30 mouse cellular contexts compared by ENCODE assay signal in genomic region chr4:83391956-83392355, GRCm38 (mm10). TPM values are rescaled to one million over a fixed set of nuclear protein-coding genes. Genes with fewer than 3 reads are reported as not detected.
DNase-seq lines count a peak whose midpoint lies in the region; ATAC-seq lines count a peak whose summit lies in the region.
"Had no signal": no experiment of that assay in that cellular context is flagged by ENCODE, and none has a peak within 500 bp of the region (broad histone marks: within the 10 kb centered on the region; RNA-seq: fewer than 3 reads in every experiment).

No protein-coding gene starts in this region.

- no peak overlapping the region for H3K27ac ChIP-seq in midbrain, embryonic 11.5 days (ENCODE audit: low read depth, low read length)
- H3K27ac ChIP-seq in midbrain, embryonic 14.5 days (replicated peaks; ENCODE audit: low read depth, low read length), result no peak overlapping the region
- H3K27ac ChIP-seq: forebrain, embryonic 15.5 days; gastrocnemius, adult 2 months; heart, adult 2 months; heart, embryonic 13.5 days; hindbrain, embryonic 15.5 days; layer of hippocampus, adult 2 months; limb, embryonic 15.5 days; liver, embryonic 13.5 days; macrophage; midbrain, embryonic 15.5 days; neural tube, embryonic 13.5 days; stomach, postnatal 0 days had no signal

- no peaks in the 10 kb centered on the region for H3K4me1 ChIP-seq in midbrain, embryonic 11.5 days (ENCODE audit: control insufficient read depth, insufficient read depth, low read length)
- no peaks in the 10 kb centered on the region for H3K4me1 ChIP-seq in midbrain, embryonic 14.5 days (ENCODE audit: control insufficient read depth, insufficient read depth, low read length)
- H3K4me1 ChIP-seq: heart, embryonic 13.5 days; hindbrain, embryonic 15.5 days; limb, embryonic 15.5 days; liver, embryonic 13.5 days; midbrain, embryonic 15.5 days had no signal

- no peak overlapping the region for H3K4me2 ChIP-seq in midbrain, embryonic 11.5 days
- no peak overlapping the region for H3K4me2 ChIP-seq in midbrain, embryonic 14.5 days (ENCODE audit: low read length)
- H3K4me2 ChIP-seq: forebrain, embryonic 15.5 days; heart, embryonic 13.5 days; hindbrain, embryonic 15.5 days; limb, embryonic 15.5 days; liver, embryonic 13.5 days; midbrain, embryonic 15.5 days; neural tube, embryonic 13.5 days had no signal

- no peaks in the 10 kb centered on the region for H3K9me3 ChIP-seq in midbrain, embryonic 11.5 days (ENCODE audit: control insufficient read depth, low read length)
- H3K9me3 ChIP-seq in midbrain, embryonic 14.5 days (ENCODE audit: control insufficient read depth, low read length), result 0 out of 2 replicates have a peak, but pooled peaks cover 2% of the 10 kb centered on the region
- H3K9me3 ChIP-seq: forebrain, embryonic 15.5 days; G1E; heart, embryonic 13.5 days; hindbrain, embryonic 15.5 days; limb, embryonic 15.5 days; liver, embryonic 13.5 days; midbrain, embryonic 15.5 days; neural tube, embryonic 13.5 days had no signal

- H3K9ac ChIP-seq in midbrain, embryonic 11.5 days (ENCODE audit: low read length), result no peak overlapping the region
- no peak overlapping the region for H3K9ac ChIP-seq in midbrain, embryonic 14.5 days (replicated peaks; ENCODE audit: low read length)
- H3K9ac ChIP-seq: forebrain, embryonic 15.5 days; heart, embryonic 13.5 days; hindbrain, embryonic 15.5 days; limb, embryonic 15.5 days; liver, embryonic 13.5 days; midbrain, embryonic 15.5 days; neural tube, embryonic 13.5 days had no signal

- no peak for DNase-seq in cerebellum, adult 11 months
- DNase-seq in midbrain, embryonic 11.5 days (ENCODE audit: low spot score, missing footprints), result peak; percentile 75
- no peak for DNase-seq in midbrain, embryonic 14.5 days
- peak; percentile 22 for DNase-seq in cerebellum, adult 9-10 months
- DNase-seq in cerebellum, postnatal 36 days, result peak; percentile 24 to 28
- no peak for DNase-seq in thymus, postnatal 0 days (ENCODE audit: low spot score)
- DNase-seq: adrenal gland, postnatal 25 days; gastrocnemius, adult 2 months; heart, adult 2 months; heart, postnatal 10 days; kidney, adult 18-20 months; kidney, postnatal 36 days; liver, embryonic 13.5 days; lung, adult 18-20 months; right cerebral cortex, postnatal 4 days; thymus, adult 18-20 months had no signal

- H3K36me3 ChIP-seq in midbrain, embryonic 11.5 days (ENCODE audit: control insufficient read depth, insufficient read depth, low read length), result no peaks in the 10 kb centered on the region
- H3K36me3 ChIP-seq in midbrain, embryonic 14.5 days (ENCODE audit: control insufficient read depth, insufficient read depth, low read length), result no peaks in the 10 kb centered on the region
- H3K36me3 ChIP-seq: forebrain, embryonic 15.5 days; G1E; heart, embryonic 13.5 days; hindbrain, embryonic 15.5 days; limb, embryonic 15.5 days; liver, embryonic 13.5 days; midbrain, embryonic 15.5 days; neural tube, embryonic 13.5 days had no signal

- ATAC-seq in cerebellum, adult (ENCODE audit: insufficient number of reproducible peaks, low FRiP score, low TSS enrichment), result peak; percentile 38; the same call in 1 of the 2 replicates
- ATAC-seq in midbrain, embryonic 11.5 days (ENCODE audit: low FRiP score), result no peak
- ATAC-seq in midbrain, embryonic 14.5 days (ENCODE audit: low FRiP score, low TSS enrichment), result no peak
- ATAC-seq in monocyte, adult 5-6 weeks (replicated peaks; ENCODE audit: insufficient number of reproducible peaks, low FRiP score, low TSS enrichment, poor library complexity, severe bottlenecking), result no peak
- ATAC-seq: forebrain, embryonic 15.5 days; lung, postnatal 0 days; midbrain, embryonic 15.5 days had no signal

- WGBS in midbrain, embryonic 11.5 days, result 24% methylated on average over 3 of the region's 3 CpGs
- 10% methylated on average over 3 of the region's 3 CpGs for WGBS in midbrain, embryonic 14.5 days

- H3K27me3 ChIP-seq in midbrain, embryonic 11.5 days (ENCODE audit: control insufficient read depth, insufficient read depth, low read length), result no peaks in the 10 kb centered on the region
- no peaks in the 10 kb centered on the region for H3K27me3 ChIP-seq in midbrain, embryonic 14.5 days (ENCODE audit: control insufficient read depth, insufficient read depth, low read length)
- H3K27me3 ChIP-seq: CH12.LX; forebrain, embryonic 15.5 days; heart, embryonic 13.5 days; hindbrain, embryonic 15.5 days; limb, embryonic 15.5 days; liver, embryonic 13.5 days; midbrain, embryonic 15.5 days; neural tube, embryonic 13.5 days had no signal

- no peak overlapping the region for H3K4me3 ChIP-seq in midbrain, embryonic 11.5 days (ENCODE audit: low read depth, low read length)
- no peak overlapping the region for H3K4me3 ChIP-seq in midbrain, embryonic 14.5 days (replicated peaks; ENCODE audit: low read depth, low read length)
- H3K4me3 ChIP-seq: forebrain, embryonic 15.5 days; gastrocnemius, adult 2 months; heart, adult 2 months; heart, embryonic 13.5 days; hindbrain, embryonic 15.5 days; layer of hippocampus, adult 2 months; limb, embryonic 15.5 days; liver, embryonic 13.5 days; midbrain, embryonic 15.5 days; neural tube, embryonic 13.5 days had no signal

RNA-seq across cellular contexts. Expression of gene Snapc3, which starts 25.6 kb away (rescaled TPM):
- polyA plus RNA-seq in midbrain, embryonic 11.5 days (2014; fragmentation: Nextera tagmentation; extraction: Ambion mirVana), result 75.2 and 83.0 TPM in 2 replicates
- polyA plus RNA-seq in midbrain, embryonic 14.5 days (2014; fragmentation: Nextera tagmentation; extraction: Ambion mirVana), result 86.8 and 87.3 TPM in 2 replicates
- 31.8 to 72.7 TPM (median 37.9 TPM) in 3 replicates for total RNA-seq in monocyte, adult 5-6 weeks (2017)
- 40.3 and 42.7 TPM in 2 replicates for polyA plus RNA-seq in thymus, postnatal 0 days (2015; fragmentation: Nextera tagmentation; extraction: Ambion mirVana)

Comparison
In these comparisons a context has a peak if more than half of its experiments do, and no peak if none do; other contexts are left out.
1. DNase-seq: peak in midbrain, embryonic 11.5 days (single experiment), cerebellum, adult 9-10 months (single experiment) and cerebellum, postnatal 36 days (2 of 2); none in cerebellum, adult 11 months (single experiment), midbrain, embryonic 14.5 days (single experiment) and thymus, postnatal 0 days (single experiment).